Mouse (Mus musculus): Measurements from ENCODE around the gene Nhsl1. TPM values are rescaled to one million over a fixed set of nuclear protein-coding genes. Genes with fewer than 3 reads are reported as not detected.
A peak's percentile ranks its signal among the peaks of the same experiment; 100 is the strongest.
"Not testable (repeated sequence)": the region's sequence is repeated elsewhere in the genome, so short reads cannot be mapped to it uniquely, and the experiment has no call there.

Gene Nhsl1
- polyA plus RNA-seq, 1 experiment from 2014 or later: 12.9 TPM

DNA sequence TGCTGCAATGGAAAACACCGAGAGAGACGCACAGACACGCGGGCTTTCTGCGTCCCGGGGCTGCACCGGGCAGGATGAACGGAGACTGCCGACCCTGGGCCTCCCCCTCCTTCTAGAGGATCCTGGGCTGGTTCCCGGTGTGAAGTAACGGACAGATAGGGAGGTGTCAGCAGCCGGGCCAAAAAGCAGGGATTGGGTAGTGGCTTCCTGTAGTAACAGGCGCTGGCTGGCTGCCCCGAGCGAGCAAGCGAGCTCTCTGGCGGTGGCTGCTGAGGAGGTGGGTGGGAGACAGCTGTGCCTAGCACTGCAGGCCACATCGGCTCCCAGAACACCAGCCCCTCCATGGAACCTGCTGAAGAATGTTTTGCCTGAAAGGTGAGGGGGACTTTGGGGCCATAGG lies 112.2 kb downstream of the Nhsl1 start:
- no peaks in the 10 kb centered on the region for H3K27me3 ChIP-seq (replicated peaks)
- peaks cover 17% of the 10 kb centered on the region for H3K4me1 ChIP-seq
- H3K4me3 ChIP-seq: peak overlapping the region; percentile 37
- ATAC-seq (replicated peaks): peak; percentile 64
- H3K9me3 ChIP-seq: no peaks in the 10 kb centered on the region
- peak overlapping the region; percentile 43 for H3K27ac ChIP-seq
- H3K4me2 ChIP-seq: peak overlapping the region; percentile 60
- no peaks in the 10 kb centered on the region; the same call in 1 of the 2 replicates for H3K36me3 ChIP-seq (replicated peaks)
- peak overlapping the region; percentile 31; the same call in 1 of the 2 replicates for H3K9ac ChIP-seq
- WGBS: 3% methylated on average over 18 of the region's 18 CpGs

DNA sequence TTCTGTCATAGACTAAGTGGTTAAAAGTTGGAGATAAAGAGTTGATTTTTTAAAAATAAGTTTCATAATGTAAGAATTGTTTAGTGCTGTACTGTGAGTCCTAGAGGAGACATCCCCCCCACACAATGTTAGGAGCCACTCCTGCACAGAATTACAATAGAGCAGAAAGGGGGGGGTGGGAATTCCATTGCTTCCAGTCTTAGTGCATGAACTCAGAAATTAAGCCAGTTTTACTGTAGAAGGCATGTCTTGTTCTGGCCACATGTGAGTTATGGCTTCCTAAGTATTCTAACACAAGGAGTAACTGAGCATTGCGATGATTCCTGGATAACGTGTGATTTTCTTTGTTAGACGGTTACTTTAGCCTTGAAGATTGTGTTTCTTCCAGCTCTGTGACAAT lies 112.8 kb downstream of the Nhsl1 start:
- H3K4me3 ChIP-seq: no peak overlapping the region

DNA sequence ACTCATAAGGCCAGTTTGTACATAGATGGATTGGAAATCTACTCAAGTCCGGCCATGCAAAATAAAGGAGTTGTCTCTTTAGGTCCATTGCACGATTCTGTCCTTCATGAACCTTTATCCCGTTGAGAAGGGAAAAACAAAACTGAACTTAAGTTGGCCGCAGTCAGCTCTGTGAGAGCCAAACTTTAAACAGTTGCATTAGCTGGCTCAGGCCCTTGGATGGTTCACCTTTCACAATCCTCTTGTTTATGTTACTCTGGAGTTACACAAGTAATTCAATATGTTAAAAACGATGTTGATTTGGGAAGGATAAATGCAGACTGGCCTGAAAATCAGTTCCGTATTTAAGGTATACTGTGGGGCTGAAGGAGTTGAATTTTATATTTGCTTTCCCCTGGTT lies 116.7 kb downstream of the Nhsl1 start:
- no peak overlapping the region for H3K4me2 ChIP-seq
- H3K27me3 ChIP-seq (replicated peaks): no peaks in the 10 kb centered on the region
- H3K4me3 ChIP-seq: no peak overlapping the region
- peaks cover 21% of the 10 kb centered on the region for H3K4me1 ChIP-seq
- no peak for ATAC-seq (replicated peaks)
- WGBS: 85% methylated on average over 6 of the region's 6 CpGs
- no peak overlapping the region for H3K9ac ChIP-seq
- H3K27ac ChIP-seq: no peak overlapping the region
- H3K9me3 ChIP-seq: no peaks in the 10 kb centered on the region
- no peaks in the 10 kb centered on the region for H3K36me3 ChIP-seq (replicated peaks)

More for the DNA sequence above, 112.8 kb downstream of the Nhsl1 start:
- no peaks in the 10 kb centered on the region for H3K27me3 ChIP-seq (replicated peaks)
- no peaks in the 10 kb centered on the region; the same call in 1 of the 2 replicates for H3K36me3 ChIP-seq (replicated peaks)
- no peak overlapping the region for H3K27ac ChIP-seq
- peaks cover 21% of the 10 kb centered on the region for H3K4me1 ChIP-seq
- WGBS: 84% methylated on average over 3 of the region's 3 CpGs
- no peak for ATAC-seq (replicated peaks)
- H3K9me3 ChIP-seq: no peaks in the 10 kb centered on the region
- no peak overlapping the region for H3K4me2 ChIP-seq
- H3K9ac ChIP-seq: no peak overlapping the region

DNA sequence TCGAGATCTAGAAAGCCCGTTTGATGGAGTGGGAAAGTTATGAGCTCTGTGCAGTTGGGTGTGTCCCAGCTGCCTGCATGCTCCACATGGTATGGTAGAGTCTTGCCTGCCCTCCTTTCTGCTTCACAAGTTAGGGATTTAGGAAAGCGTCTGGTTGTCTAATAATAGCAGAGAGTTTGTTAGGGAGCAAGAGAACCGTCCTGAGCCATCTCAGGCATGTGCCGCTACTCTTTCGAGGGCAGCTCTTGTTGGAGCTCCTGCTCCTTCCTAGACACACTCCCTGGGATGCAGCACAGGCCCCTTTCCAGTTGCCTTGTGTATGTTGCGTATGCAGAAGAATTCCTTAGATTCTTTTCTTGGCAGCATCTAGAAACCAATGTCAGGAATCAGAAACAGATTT lies 117.2 kb downstream of the Nhsl1 start:
- H3K4me1 ChIP-seq: peaks cover 16% of the 10 kb centered on the region
- H3K4me3 ChIP-seq: no peak overlapping the region
- no peak overlapping the region for H3K9ac ChIP-seq
- H3K4me2 ChIP-seq: no peak overlapping the region
- no peak for ATAC-seq (replicated peaks)
- no peak overlapping the region for H3K27ac ChIP-seq
- H3K9me3 ChIP-seq: no peaks in the 10 kb centered on the region
- H3K36me3 ChIP-seq (replicated peaks): no peaks in the 10 kb centered on the region
- WGBS: 57% methylated on average over 7 of the region's 7 CpGs
- H3K27me3 ChIP-seq (replicated peaks): no peaks in the 10 kb centered on the region

DNA sequence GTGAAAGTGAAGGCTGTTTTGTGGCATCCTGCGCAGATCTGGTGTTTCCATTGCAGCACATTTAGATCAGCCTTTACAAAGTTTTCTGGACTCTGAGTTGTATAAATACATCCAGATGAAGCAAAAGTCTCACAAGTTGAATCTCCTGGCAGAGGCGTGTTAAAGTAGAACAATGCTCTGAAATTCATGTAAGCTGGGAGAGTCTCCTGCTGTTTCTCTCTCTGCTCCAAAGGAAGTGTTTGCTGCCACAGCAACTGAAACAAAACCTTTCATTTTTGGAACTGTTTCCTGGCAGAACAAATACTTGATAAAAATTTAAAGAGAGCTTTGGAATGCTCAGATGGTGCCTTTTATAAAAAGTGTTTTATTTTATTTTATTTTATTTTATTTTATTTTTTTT lies 118.8 kb downstream of the Nhsl1 start:
- Histone ChIP-seq H3K4me2 (no peak overlapping the region), H3K9me3 (no peaks in the 10 kb centered on the region), H3K4me3 (no peak overlapping the region), H3K4me1 (peaks cover 10% of the 10 kb centered on the region), H3K9ac (no peak overlapping the region), H3K27me3 (replicated peaks) (no peaks in the 10 kb centered on the region), H3K27ac (no peak overlapping the region), H3K36me3 (replicated peaks) (no peaks in the 10 kb centered on the region)
- 40% methylated on average over 2 of the region's 2 CpGs for WGBS
- ATAC-seq (replicated peaks): no peak

DNA sequence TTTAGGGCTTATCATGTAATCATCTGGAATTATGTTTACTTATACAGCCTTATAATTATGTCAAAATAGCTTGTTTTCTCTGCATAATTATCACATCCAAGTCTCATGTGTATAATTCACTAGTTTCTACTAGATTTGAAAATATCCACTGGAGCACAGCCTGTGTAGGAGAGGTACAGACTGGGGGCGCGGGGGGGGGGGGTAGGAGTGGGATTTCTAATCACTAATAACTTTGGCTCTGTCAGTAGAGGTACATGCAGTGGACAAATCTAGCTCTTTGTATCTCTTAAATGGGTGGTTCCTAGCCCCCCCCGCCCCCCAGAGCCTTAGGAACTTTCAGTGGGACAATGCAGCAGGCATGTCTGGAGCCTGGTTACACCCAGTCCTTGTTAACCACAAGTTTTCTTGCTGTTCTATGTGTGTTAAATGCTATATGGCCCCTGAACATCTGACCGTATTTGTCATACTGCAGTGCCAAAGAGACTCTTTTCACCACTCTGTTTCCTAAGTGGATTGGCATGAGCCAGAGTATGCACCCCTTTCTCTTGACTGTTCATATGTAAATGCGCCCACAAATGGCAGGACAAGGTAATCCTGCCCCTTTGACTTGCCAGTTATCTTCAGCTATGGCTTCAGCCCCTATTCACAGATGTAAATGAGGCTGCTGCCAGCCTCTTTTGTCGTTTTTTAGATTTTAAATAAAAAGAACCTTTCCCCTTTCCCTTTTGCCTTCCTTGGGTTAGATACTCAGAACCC lies 127.0 kb downstream of the Nhsl1 start:
- Histone ChIP-seq H3K36me3 (replicated peaks) (no peaks in the 10 kb centered on the region), H3K9ac (no peak overlapping the region), H3K4me3 (no peak overlapping the region), H3K4me2 (no peak overlapping the region), H3K4me1 (peaks cover 19% of the 10 kb centered on the region), H3K27ac (peak overlapping the region; percentile 34; the same call in 1 of the 2 replicates), H3K9me3 (no peaks in the 10 kb centered on the region), H3K27me3 (replicated peaks) (no peaks in the 10 kb centered on the region; the same call in 1 of the 2 replicates)
- WGBS: 14% methylated on average over 6 of the region's 6 CpGs
- ATAC-seq (replicated peaks): peak; percentile 60

DNA sequence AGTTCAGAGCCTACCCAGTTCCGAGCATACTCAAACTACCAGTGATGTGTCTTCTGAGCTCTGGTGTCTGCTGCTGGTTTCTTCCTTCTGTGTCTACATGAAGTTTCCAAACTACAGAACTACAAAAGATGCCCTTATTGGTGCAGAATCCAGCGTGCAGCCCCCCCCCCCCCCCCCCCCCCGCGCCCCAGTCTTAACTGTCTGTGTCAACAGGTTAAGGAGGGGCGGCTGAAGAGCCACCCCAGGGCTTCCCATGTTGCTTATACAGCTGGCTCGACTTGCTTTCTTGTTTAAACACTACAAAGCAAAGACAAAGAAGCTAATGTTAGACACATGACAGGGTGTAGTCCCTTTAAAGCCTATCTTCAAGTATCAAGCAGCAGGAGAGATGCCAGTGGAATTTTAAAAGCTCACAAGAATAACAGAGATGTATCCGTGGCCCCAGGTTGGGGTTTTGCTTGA lies 127.6 kb downstream of the Nhsl1 start:
- H3K4me2 ChIP-seq: no peak overlapping the region
- H3K4me3 ChIP-seq: no peak overlapping the region

DNA sequence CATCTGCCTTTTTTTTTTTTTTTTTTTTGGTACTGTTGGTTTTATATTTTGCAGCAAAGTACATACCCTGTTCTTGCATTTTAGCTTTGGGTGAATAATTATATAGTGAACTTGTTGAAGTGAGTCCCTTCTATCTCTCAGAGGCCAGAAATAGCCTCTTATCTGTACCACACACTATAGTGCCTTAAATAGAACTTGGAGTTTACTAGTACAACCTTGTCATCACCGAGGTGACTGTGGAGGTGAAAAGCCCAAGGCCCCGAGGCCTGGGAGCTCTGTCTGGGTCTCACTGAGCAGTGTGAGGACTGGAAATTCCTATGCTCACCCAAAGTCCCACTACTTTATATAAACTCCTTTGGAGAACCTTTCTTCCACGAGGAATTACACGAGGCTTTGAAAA lies 128.5 kb downstream of the Nhsl1 start:
- no peaks in the 10 kb centered on the region for H3K36me3 ChIP-seq (replicated peaks)
- no peaks in the 10 kb centered on the region; the same call in 1 of the 2 replicates for H3K27me3 ChIP-seq (replicated peaks)
- H3K4me3 ChIP-seq: no peak overlapping the region
- no peaks in the 10 kb centered on the region for H3K9me3 ChIP-seq
- peaks cover 19% of the 10 kb centered on the region for H3K4me1 ChIP-seq
- H3K27ac ChIP-seq: no peak overlapping the region
- H3K4me2 ChIP-seq: no peak overlapping the region
- H3K9ac ChIP-seq: no peak overlapping the region
- ATAC-seq (replicated peaks): no peak
- WGBS: 70% methylated on average over 4 of the region's 4 CpGs

More for the DNA sequence above, 127.6 kb downstream of the Nhsl1 start:
- Histone ChIP-seq H3K27me3 (replicated peaks) (no peaks in the 10 kb centered on the region; the same call in 1 of the 2 replicates), H3K4me1 (peaks cover 19% of the 10 kb centered on the region), H3K36me3 (replicated peaks) (no peaks in the 10 kb centered on the region), H3K9ac (no peak overlapping the region), H3K27ac (peak overlapping the region; percentile 34; the same call in 1 of the 2 replicates), H3K9me3 (no peaks in the 10 kb centered on the region)
- peak; percentile 28; the same call in 1 of the 2 replicates for ATAC-seq (replicated peaks)
- WGBS: 4% methylated on average over 5 of the region's 7 CpGs

DNA sequence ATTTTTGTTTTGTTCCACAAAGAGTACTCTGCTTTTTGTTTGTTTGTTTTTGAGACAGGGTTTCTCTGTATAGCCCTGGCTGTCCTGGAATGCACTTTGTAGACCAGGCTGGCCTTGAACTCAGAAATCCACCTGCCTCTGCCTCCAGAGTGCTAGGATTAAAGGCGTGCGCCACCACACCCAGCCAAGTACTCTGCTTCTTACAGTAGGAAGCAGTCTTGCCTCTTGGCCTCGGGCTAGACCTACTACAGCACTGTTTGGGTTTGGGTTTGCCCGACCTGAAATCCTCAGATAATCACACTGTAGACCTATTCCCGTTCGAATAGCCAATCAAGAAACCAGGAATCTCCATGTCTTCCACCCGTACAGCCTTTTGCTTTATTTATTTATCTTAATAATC lies 130.1 kb downstream of the Nhsl1 start:
- peaks cover 19% of the 10 kb centered on the region for H3K4me1 ChIP-seq
- H3K9me3 ChIP-seq; H3K27me3 ChIP-seq (replicated peaks); H3K36me3 ChIP-seq (replicated peaks); H3K4me2 ChIP-seq; H3K27ac ChIP-seq; H3K9ac ChIP-seq; H3K4me3 ChIP-seq; ATAC-seq (replicated peaks): not testable (repeated sequence)
- 90% methylated on average over 7 of the region's 7 CpGs for WGBS

DNA sequence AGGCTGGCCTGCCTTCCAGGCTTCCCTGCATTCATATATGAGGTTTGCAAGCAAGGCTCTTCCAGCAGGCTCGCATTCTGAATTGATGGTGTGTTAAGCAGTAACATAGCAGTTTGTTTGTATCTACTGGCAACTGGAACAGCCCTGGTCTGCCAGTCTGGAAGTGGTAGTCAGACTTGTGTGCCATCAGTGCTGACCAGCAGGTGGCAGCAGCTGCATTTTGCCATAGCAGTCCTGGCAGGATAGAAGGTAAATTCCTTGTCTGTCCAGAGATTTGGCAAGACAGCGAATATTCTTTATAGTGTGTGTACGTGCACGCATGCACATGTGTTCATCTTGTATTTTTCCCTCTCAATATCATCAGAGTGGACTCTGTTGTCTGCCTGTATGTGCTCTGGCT lies 134.6 kb downstream of the Nhsl1 start:
- H3K9me3 ChIP-seq: no peaks in the 10 kb centered on the region
- H3K4me2 ChIP-seq: no peak overlapping the region
- no peak overlapping the region for H3K4me3 ChIP-seq
- no peaks in the 10 kb centered on the region for H3K36me3 ChIP-seq (replicated peaks)
- peak; percentile 71 for ATAC-seq (replicated peaks)
- H3K4me1 ChIP-seq: peaks cover 10% of the 10 kb centered on the region
- H3K9ac ChIP-seq: no peak overlapping the region
- H3K27me3 ChIP-seq (replicated peaks): no peaks in the 10 kb centered on the region
- 32% methylated on average over 4 of the region's 4 CpGs for WGBS
- no peak overlapping the region for H3K27ac ChIP-seq

DNA sequence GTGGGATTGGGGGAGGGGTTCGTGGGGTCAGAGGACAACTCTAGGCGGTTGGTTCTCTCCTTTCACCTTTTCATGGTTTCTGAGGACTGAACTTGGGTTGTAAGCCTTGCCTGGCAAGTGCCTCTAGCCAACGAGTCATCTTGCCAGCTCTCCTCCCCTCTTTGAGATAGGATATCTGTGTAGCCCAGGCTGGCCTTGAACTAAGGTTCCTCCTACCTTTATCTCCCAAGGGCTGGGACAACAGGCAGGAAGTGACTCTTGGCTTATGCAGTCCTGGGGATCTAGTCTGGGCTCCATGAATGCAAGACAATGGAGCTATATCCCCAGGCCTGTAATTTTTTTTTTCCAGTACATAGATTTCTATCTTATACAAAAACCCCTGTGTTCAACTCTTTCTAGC lies 135.4 kb downstream of the Nhsl1 start:
- Histone ChIP-seq H3K9ac (no peak overlapping the region), H3K4me3 (no peak overlapping the region), H3K27me3 (replicated peaks) (no peaks in the 10 kb centered on the region), H3K27ac (no peak overlapping the region), H3K4me2 (no peak overlapping the region), H3K36me3 (replicated peaks) (no peaks in the 10 kb centered on the region), H3K9me3 (no peaks in the 10 kb centered on the region), H3K4me1 (peaks cover 15% of the 10 kb centered on the region)
- no peak for ATAC-seq (replicated peaks)
- WGBS: 75% methylated on average over 3 of the region's 3 CpGs

DNA sequence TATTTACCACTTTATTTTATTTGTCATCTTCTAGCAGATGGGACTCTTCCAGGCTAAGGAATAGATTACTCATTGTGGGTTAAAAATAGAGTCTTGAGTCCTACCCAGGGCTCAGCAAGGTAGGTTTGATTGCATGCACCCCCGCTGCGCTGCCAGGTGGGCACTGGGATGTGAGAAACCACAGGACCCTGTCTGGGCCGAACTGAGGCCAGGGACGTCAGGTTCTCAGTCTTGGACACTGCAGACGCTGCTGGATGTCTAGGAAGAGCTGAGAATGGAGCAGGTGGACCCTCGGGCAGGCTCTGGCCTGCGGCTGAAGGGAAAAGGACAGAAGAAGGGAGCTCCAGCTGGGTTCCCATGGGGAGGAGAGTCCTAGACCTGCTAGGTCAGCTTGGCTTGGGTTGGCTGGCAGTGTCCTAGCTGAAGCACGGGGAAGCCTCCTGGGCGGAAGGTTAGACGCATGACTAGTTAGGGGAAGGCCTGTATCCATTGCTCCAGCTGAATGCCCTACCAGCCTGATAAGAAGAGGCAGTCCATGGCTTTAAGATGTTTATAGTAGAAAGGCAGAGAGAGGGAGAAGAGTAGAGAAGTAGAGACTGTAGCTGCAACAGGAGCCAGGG lies 136.6 kb downstream of the Nhsl1 start:
- Histone ChIP-seq H3K27me3 (replicated peaks) (no peaks in the 10 kb centered on the region), H3K36me3 (replicated peaks) (no peaks in the 10 kb centered on the region), H3K9me3 (no peaks in the 10 kb centered on the region), H3K4me2 (no peak overlapping the region), H3K4me1 (peaks cover 15% of the 10 kb centered on the region), H3K4me3 (no peak overlapping the region), H3K27ac (no peak overlapping the region), H3K9ac (no peak overlapping the region)
- no peak for ATAC-seq (replicated peaks)
- 91% methylated on average over 10 of the region's 10 CpGs for WGBS

Measured in midbrain, embryonic 15.5 days (tissue).